Mouse (Mus musculus): Measurements from ENCODE around the gene Nudt7.

Gene Nudt7

GRCm38 (mm10) chr8:114143645-114144290, 10.4 kb downstream of the Nudt7 start:
- DNase-seq (ENCODE audit: low spot score): no peak

GRCm38 (mm10) chr8:114153311-114154045, 20.1 kb downstream of the Nudt7 start:
- no peak for DNase-seq (ENCODE audit: low spot score)

- DNase-seq (ENCODE audit: low spot score): no peak
Observed at GRCm38 (mm10) chr8:114158586-114158985, 25.2 kb downstream of the Nudt7 start.

DNA sequence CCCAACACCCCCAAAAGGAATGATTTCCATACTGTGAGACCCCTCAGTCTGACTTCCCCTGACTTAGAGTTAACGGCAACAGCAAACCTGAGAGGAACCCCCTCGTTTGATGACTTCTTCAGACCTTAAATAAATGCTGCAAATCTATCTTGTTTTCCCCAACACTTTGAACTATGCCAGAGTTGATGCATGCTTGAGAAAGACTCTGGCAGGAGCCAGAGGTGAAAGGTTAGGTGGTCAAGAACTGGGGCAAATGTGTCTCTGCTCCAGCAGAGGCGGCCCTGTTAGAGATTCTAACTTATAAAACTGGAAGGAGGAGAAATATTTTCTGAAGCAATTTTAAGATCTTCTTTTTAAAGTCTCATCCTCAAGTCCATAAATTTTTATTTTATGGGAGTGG, 26.3 kb downstream of the Nudt7 start:
- DNase-seq (ENCODE audit: low spot score): no peak

- no peak for DNase-seq (ENCODE audit: low spot score)
Observed at GRCm38 (mm10) chr8:114163871-114164270, 30.5 kb downstream of the Nudt7 start.

GRCm38 (mm10) chr8:114164444-114165096, 31.2 kb downstream of the Nudt7 start:
- DNase-seq (ENCODE audit: low spot score): no peak

DNA sequence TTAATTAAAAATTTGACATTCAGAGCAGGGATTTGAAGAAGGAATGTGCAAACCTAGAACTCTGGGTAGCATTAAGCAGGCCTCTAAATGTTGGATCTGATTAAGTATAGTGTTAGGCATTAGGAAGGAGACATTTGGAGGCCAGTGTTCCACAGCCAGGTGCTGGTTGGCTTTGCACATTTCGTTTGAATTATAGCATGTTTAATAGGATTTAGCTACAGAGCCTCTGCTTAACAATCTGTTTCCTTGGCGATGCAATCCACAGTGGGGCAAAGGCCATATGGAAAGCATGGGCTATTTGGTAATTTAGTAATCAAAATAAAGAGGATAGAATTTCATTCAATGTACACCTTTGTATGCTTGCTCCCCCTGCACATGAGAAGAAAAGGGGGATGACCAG, 32.4 kb downstream of the Nudt7 start:
- no peak for DNase-seq (ENCODE audit: low spot score)

DNA sequence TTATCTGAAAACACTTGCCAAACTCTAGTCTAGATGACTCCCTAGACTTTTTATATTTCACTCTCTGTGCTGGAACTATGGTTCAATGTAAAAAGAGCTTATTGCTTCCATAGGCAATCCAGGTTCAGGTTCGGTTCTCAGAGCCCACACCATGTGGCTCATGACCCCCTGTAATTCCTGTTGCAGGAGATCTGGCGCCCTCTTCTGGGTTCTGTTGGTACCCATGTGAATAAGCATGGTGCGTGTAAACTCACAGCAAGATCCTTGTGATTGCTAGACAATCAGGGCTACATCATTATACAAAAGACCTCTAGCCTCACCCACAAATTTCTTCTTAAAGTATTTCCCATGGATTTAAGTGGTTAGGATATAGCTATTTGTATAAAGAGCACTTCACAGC, 43.4 kb downstream of the Nudt7 start:
- no peak for DNase-seq (ENCODE audit: low spot score)

DNA sequence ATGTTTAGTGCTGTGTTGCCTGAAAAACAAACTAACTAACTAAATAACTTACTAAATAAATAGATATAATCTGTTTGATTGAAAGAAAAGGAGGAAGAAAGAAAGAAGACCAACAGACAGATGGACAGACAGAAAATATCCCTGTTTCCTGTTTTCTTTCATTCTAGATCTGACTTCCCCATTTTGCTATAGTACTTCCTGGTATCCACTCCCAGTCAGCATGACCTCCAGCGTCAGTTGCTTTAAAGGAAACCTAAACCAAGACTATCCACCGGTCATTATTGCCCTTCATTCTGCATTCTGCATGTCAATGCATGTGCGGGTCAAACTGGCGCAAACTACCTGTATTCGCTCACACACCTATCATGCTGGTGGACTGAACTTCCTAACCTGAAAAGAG, 60.0 kb downstream of the Nudt7 start:
- DNase-seq (ENCODE audit: low spot score): no peak

DNA sequence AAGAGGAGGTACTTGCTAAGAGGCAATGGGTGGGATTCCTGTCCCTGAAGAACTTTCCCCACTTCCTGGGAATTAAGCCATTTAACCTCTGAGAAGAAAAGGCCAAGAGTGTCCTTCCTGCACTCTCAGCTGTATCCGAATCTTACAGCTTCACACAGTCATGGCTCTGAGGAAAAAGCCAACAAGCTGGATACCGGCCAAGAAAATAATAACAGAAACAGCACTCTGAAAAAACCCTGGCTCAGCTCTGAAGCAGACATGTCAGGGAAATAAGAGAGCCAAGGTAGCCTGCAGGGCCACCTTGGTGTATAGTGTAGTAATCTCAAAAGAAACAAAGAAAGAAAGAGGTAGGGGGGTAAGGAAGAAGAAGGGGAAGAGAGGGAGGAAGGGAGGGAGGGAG, 65.6 kb downstream of the Nudt7 start:
- no peak for DNase-seq (ENCODE audit: low spot score)
